Mouse (Mus musculus): ENCODE data around the gene Ptprn2.

Ptprn2 gene

GRCm38 (mm10) chr12:117158950-117159668 lies 673.6 kb downstream of the Ptprn2 start:
- DNase-seq (ENCODE audit: low spot score in 2 of 2) = no peak

GRCm38 (mm10) chr12:117159669-117160210 lies 674.2 kb downstream of the Ptprn2 start:
- DNase-seq (ENCODE audit: low spot score in 2 of 2) = no peak

- peak in 1 of 2 experiments; percentile 41 for DNase-seq (ENCODE audit: low spot score in 2 of 2)
Measured at GRCm38 (mm10) chr12:117160211-117160891, 674.8 kb downstream of the Ptprn2 start.

- no peak for DNase-seq (ENCODE audit: low spot score in 2 of 2)
Measured at GRCm38 (mm10) chr12:117162180-117162579, 676.7 kb downstream of the Ptprn2 start.

- DNase-seq (ENCODE audit: low spot score in 2 of 2) = no peak
Measured at GRCm38 (mm10) chr12:117163789-117164188, 678.3 kb downstream of the Ptprn2 start.

- no peak for DNase-seq (ENCODE audit: low spot score in 2 of 2)
Measured at GRCm38 (mm10) chr12:117166266-117166665, 680.7 kb downstream of the Ptprn2 start.

GRCm38 (mm10) chr12:117169670-117170069 lies 684.1 kb downstream of the Ptprn2 start:
- DNase-seq (ENCODE audit: low spot score in 2 of 2) = no peak

- no peak for DNase-seq (ENCODE audit: low spot score in 2 of 2)
Measured at GRCm38 (mm10) chr12:117172529-117172884, 687.0 kb downstream of the Ptprn2 start.

- DNase-seq (ENCODE audit: low spot score in 2 of 2) = no peak
Measured at GRCm38 (mm10) chr12:117172885-117173529, 687.5 kb downstream of the Ptprn2 start.

GRCm38 (mm10) chr12:117174189-117174588 lies 688.7 kb downstream of the Ptprn2 start:
- DNase-seq (ENCODE audit: low spot score in 2 of 2) = no peak

GRCm38 (mm10) chr12:117175072-117175681 lies 689.7 kb downstream of the Ptprn2 start:
- no peak for DNase-seq (ENCODE audit: low spot score in 2 of 2)

- DNase-seq (ENCODE audit: low spot score in 2 of 2) = no peak
Measured at GRCm38 (mm10) chr12:117176259-117176823, 690.8 kb downstream of the Ptprn2 start.

GRCm38 (mm10) chr12:117187167-117187566 lies 701.6 kb downstream of the Ptprn2 start:
- no peak for DNase-seq (ENCODE audit: low spot score in 2 of 2)

GRCm38 (mm10) chr12:117192001-117192400 lies 706.5 kb downstream of the Ptprn2 start:
- DNase-seq (ENCODE audit: low spot score in 2 of 2) = peak; percentile 55 to 57

GRCm38 (mm10) chr12:117196721-117197425 lies 711.4 kb downstream of the Ptprn2 start:
- peak; percentile 78 to 79 for DNase-seq (ENCODE audit: low spot score in 2 of 2)

- DNase-seq (ENCODE audit: low spot score in 2 of 2) = no peak
Measured at GRCm38 (mm10) chr12:117198093-117198492, 712.6 kb downstream of the Ptprn2 start.

GRCm38 (mm10) chr12:117200117-117200516 lies 714.6 kb downstream of the Ptprn2 start:
- DNase-seq (ENCODE audit: low spot score in 2 of 2) = peak; percentile 83 to 85

GRCm38 (mm10) chr12:117200590-117200989 lies 715.1 kb downstream of the Ptprn2 start:
- DNase-seq (ENCODE audit: low spot score in 2 of 2) = no peak

- no peak for DNase-seq (ENCODE audit: low spot score in 2 of 2)
Measured at GRCm38 (mm10) chr12:117203506-117203905, 718.0 kb downstream of the Ptprn2 start.

- DNase-seq (ENCODE audit: low spot score in 2 of 2) = no peak
Measured at GRCm38 (mm10) chr12:117204905-117205304, 719.4 kb downstream of the Ptprn2 start.

All from right cerebral cortex, adult 2 months (tissue).